Mouse (Mus musculus): ENCODE measurements around the gene Tcaf2. TPM values are rescaled to one million over a fixed set of nuclear protein-coding genes. Genes with fewer than 3 reads are reported as not detected.

The Tcaf2 gene
- polyA plus RNA-seq, 1 experiment from 2014 or later = 1.8 TPM

DNA sequence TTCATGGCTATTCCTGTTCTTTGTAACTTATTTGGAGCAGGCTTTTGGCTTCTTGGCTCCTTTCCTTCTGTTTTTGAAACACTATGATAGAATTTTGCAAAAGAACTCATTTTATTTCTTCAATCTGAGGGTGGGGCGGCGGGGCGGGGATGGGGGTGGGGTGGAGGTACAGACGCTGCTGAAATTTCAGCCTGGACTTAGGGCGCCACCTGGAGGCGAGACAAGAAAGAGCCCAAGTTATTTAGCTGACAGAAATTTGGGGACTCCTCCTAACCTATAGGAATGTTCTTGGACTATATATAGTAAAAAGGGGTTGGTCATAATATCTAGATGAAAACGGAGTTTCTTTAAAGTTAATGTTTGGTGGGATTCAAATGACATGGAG lies 61.6 kb downstream of the Tcaf2 start:
- no peak overlapping the region for H3K27ac ChIP-seq (ENCODE audit: low read length)
- H3K4me2 ChIP-seq (ENCODE audit: low read length) = no peak overlapping the region
- H3K9me3 ChIP-seq (replicated peaks; ENCODE audit: control insufficient read depth, low read length, poor library complexity, severe bottlenecking) = no peaks in the 10 kb centered on the region
- 3% methylated on average over 7 of the region's 7 CpGs for WGBS
- no peak for ATAC-seq
- no peak overlapping the region for H3K9ac ChIP-seq (ENCODE audit: low read depth, low read length)
- no peak overlapping the region for H3K4me3 ChIP-seq (ENCODE audit: low read depth, low read length)
- H3K4me1 ChIP-seq (ENCODE audit: control insufficient read depth, insufficient read depth, low read length) = no peaks in the 10 kb centered on the region
- no peaks in the 10 kb centered on the region for H3K27me3 ChIP-seq (ENCODE audit: control insufficient read depth, insufficient read depth, low read depth, low read length)
- H3K36me3 ChIP-seq (ENCODE audit: control insufficient read depth, insufficient read depth, low read length) = no peaks in the 10 kb centered on the region

- Histone ChIP-seq H3K9ac (ENCODE audit: low read depth, low read length) (no peak overlapping the region), H3K36me3 (ENCODE audit: control insufficient read depth, insufficient read depth, low read length) (no peaks in the 10 kb centered on the region), H3K4me1 (ENCODE audit: control insufficient read depth, insufficient read depth, low read length) (no peaks in the 10 kb centered on the region), H3K27me3 (ENCODE audit: control insufficient read depth, insufficient read depth, low read depth, low read length) (no peaks in the 10 kb centered on the region), H3K4me2 (ENCODE audit: low read length) (no peak overlapping the region), H3K27ac (ENCODE audit: low read length) (no peak overlapping the region), H3K9me3 (replicated peaks; ENCODE audit: control insufficient read depth, low read length, poor library complexity, severe bottlenecking) (no peaks in the 10 kb centered on the region), H3K4me3 (ENCODE audit: low read depth, low read length) (no peak overlapping the region)
- 66% methylated on average over 9 of the region's 9 CpGs for WGBS
- no peak for ATAC-seq
These were observed 62.1 kb downstream of the Tcaf2 start for GRCm38 (mm10) chr6:42582741-42583487.

DNA sequence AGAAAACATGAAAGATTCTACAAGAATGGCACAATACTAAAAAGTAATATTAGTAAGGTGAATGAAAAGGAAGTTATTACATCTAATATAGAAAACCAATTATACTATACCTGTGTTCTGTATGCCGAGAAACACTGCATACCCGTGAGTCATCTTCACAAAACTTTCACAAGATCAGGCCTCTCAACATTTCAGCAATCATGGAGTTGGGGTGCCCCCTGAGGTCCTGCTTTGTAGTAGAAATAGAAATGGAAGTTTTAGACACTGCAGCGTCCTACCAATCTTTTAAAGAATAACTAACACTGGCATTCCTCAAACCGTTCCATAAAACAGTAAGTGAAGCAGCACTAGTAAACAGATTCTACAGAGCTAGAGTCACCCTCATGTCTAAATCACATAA lies 66.4 kb downstream of the Tcaf2 start:
- no peak for ATAC-seq
- WGBS = 81% methylated on average over 4 of the region's 4 CpGs
- Histone ChIP-seq H3K27ac (ENCODE audit: low read length) (no peak overlapping the region), H3K4me2 (ENCODE audit: low read length) (no peak overlapping the region), H3K4me3 (ENCODE audit: low read depth, low read length) (no peak overlapping the region), H3K4me1 (ENCODE audit: control insufficient read depth, insufficient read depth, low read length) (no peaks in the 10 kb centered on the region), H3K9ac (ENCODE audit: low read depth, low read length) (no peak overlapping the region), H3K9me3 (replicated peaks; ENCODE audit: control insufficient read depth, low read length, poor library complexity, severe bottlenecking) (no peaks in the 10 kb centered on the region), H3K36me3 (ENCODE audit: control insufficient read depth, insufficient read depth, low read length) (no peaks in the 10 kb centered on the region), H3K27me3 (ENCODE audit: control insufficient read depth, insufficient read depth, low read depth, low read length) (no peaks in the 10 kb centered on the region)

GRCm38 (mm10) chr6:42577433-42577832 lies 67.6 kb downstream of the Tcaf2 start:
- Histone ChIP-seq H3K4me3 (ENCODE audit: low read depth, low read length) (no peak overlapping the region), H3K36me3 (ENCODE audit: control insufficient read depth, insufficient read depth, low read length) (no peaks in the 10 kb centered on the region), H3K4me2 (ENCODE audit: low read length) (no peak overlapping the region), H3K27me3 (ENCODE audit: control insufficient read depth, insufficient read depth, low read depth, low read length) (no peaks in the 10 kb centered on the region), H3K4me1 (ENCODE audit: control insufficient read depth, insufficient read depth, low read length) (no peaks in the 10 kb centered on the region), H3K27ac (ENCODE audit: low read length) (no peak overlapping the region), H3K9ac (ENCODE audit: low read depth, low read length) (no peak overlapping the region), H3K9me3 (replicated peaks; ENCODE audit: control insufficient read depth, low read length, poor library complexity, severe bottlenecking) (no peaks in the 10 kb centered on the region)
- 94% methylated on average over 2 of the region's 2 CpGs for WGBS
- no peak for ATAC-seq

Other genes with a start within 250 kb of the Tcaf2 start
- not detected in 2 replicates for gene Tas2r143, start 245.0 kb downstream of the Tcaf2 start, polyA plus RNA-seq (2015; fragmentation: Nextera tagmentation; extraction: Ambion mirVana)
- gene Tas2r135, start 239.8 kb downstream of the Tcaf2 start, polyA plus RNA-seq (2015; fragmentation: Nextera tagmentation; extraction: Ambion mirVana) = not detected in 2 replicates
- gene Tas2r126, start 210.7 kb downstream of the Tcaf2 start, polyA plus RNA-seq (2015; fragmentation: Nextera tagmentation; extraction: Ambion mirVana) = not detected in 2 replicates
- gene Olfr458, start 180.1 kb downstream of the Tcaf2 start, polyA plus RNA-seq (2015; fragmentation: Nextera tagmentation; extraction: Ambion mirVana) = not detected in 2 replicates
- gene Olfr457, start 168.9 kb downstream of the Tcaf2 start, polyA plus RNA-seq (2015; fragmentation: Nextera tagmentation; extraction: Ambion mirVana) = not detected in 2 replicates
- not detected in 2 replicates for gene Olfr456, start 158.0 kb downstream of the Tcaf2 start, polyA plus RNA-seq (2015; fragmentation: Nextera tagmentation; extraction: Ambion mirVana)
- gene Olfr455, start 97.7 kb downstream of the Tcaf2 start, polyA plus RNA-seq (2015; fragmentation: Nextera tagmentation; extraction: Ambion mirVana) = not detected in 2 replicates
- not detected in 2 replicates for gene Tcaf3, start 47.6 kb downstream of the Tcaf2 start, polyA plus RNA-seq (2015; fragmentation: Nextera tagmentation; extraction: Ambion mirVana)
- gene Tcaf1, start 64.8 kb upstream of the Tcaf2 start, polyA plus RNA-seq (2015; fragmentation: Nextera tagmentation; extraction: Ambion mirVana) = 233 and 247 TPM in 2 replicates
- not detected in 2 replicates for gene Olfr453, start 94.1 kb upstream of the Tcaf2 start, polyA plus RNA-seq (2015; fragmentation: Nextera tagmentation; extraction: Ambion mirVana)
- gene Olfr38, start 111.2 kb upstream of the Tcaf2 start, polyA plus RNA-seq (2015; fragmentation: Nextera tagmentation; extraction: Ambion mirVana) = not detected in 2 replicates
- gene Olfr452, start 139.8 kb upstream of the Tcaf2 start, polyA plus RNA-seq (2015; fragmentation: Nextera tagmentation; extraction: Ambion mirVana) = not detected in 2 replicates
- not detected in 2 replicates for gene Olfr450, start 166.7 kb upstream of the Tcaf2 start, polyA plus RNA-seq (2015; fragmentation: Nextera tagmentation; extraction: Ambion mirVana)
- gene Olfr449, start 189.1 kb upstream of the Tcaf2 start, polyA plus RNA-seq (2015; fragmentation: Nextera tagmentation; extraction: Ambion mirVana) = not detected in 2 replicates
- gene Olfr448, start 245.2 kb upstream of the Tcaf2 start, polyA plus RNA-seq (2015; fragmentation: Nextera tagmentation; extraction: Ambion mirVana) = not detected in 2 replicates